Mouse (Mus musculus): Measurements from ENCODE around the gene Gm20388. TPM values are rescaled to one million over a fixed set of nuclear protein-coding genes. Genes with fewer than 3 reads are reported as not detected.

Gene Gm20388
- total and polyA plus RNA-seq, 2 experiments from 2014 or later: 17.3 TPM; not detected in 1

DNA sequence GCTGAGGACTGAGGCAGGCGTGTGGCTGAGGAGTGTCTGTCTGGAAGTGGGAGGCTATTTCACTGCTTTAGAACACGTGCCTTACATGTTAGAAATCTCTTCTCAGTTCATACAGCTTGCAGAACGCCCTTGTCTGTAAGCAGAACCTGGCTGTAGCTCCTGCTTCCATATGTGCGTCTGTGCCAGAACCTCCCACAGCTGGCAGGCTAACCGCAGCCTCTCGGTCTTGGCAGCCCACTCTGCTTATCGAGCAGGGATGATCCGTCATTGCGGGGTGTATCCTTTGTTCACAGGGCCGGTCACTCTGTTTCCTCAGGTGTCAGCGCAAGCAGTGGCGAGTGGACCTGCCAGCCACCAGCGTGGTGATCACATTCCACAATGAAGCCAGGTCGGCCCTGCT, 4412.7 kb downstream of the Gm20388 start:
- Histone ChIP-seq H3K4me1 (ENCODE audit: control insufficient read depth, insufficient read depth) (peaks cover 8% of the 10 kb centered on the region), H3K9me3 (replicated peaks; ENCODE audit: control insufficient read depth, low read length) (no peaks in the 10 kb centered on the region), H3K27ac (ENCODE audit: low read depth) (no peak overlapping the region), H3K27me3 (ENCODE audit: control insufficient read depth, insufficient read depth, low read length) (no peaks in the 10 kb centered on the region), H3K4me2 (ENCODE audit: low read depth, low read length) (no peak overlapping the region), H3K4me3 (ENCODE audit: low read depth, low read length) (no peak overlapping the region), H3K9ac (replicated peaks; ENCODE audit: low read depth, low read length) (no peak overlapping the region), H3K36me3 (replicated peaks; ENCODE audit: control insufficient read depth, insufficient read depth, low read length) (peaks cover 52% of the 10 kb centered on the region)
- TF ChIP-seq EP300 (IDR thresholded peaks at IDR 0.05; ENCODE audit: low read depth) (no peak), CTCF (IDR thresholded peaks at IDR 0.05; ENCODE audit: low read depth) (no peak)
- ATAC-seq (ENCODE audit: insufficient read depth, low read depth) (no peak), DNase-seq (ENCODE audit: low spot score) (no peak)
- 90% methylated on average over 14 of the region's 14 CpGs for WGBS

DNA sequence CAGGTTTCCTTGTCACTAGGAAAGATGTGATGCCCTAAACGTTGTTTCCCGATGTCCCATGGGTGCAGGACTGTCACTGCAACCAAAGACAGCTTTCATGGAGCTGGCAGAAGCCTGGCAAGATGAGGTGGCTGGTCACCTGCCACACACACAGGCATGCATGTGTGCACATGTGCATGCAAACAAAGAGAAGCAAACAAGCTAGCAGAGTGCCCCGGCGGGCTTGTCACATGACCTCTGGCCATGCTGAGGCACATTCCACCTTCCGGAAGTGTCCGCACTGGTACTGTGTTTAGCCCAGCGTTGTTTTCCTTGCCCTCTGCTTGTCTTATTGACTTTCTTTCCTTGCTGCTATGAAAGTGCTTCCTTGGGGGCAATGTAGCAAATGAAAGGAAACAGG, 4417.6 kb downstream of the Gm20388 start:
- Histone ChIP-seq H3K4me1 (ENCODE audit: control insufficient read depth, insufficient read depth) (0 out of 2 replicates have a peak, but pooled peaks cover 3% of the 10 kb centered on the region), H3K27ac (ENCODE audit: low read depth) (no peak overlapping the region), H3K9me3 (replicated peaks; ENCODE audit: control insufficient read depth, low read length) (no peaks in the 10 kb centered on the region), H3K36me3 (replicated peaks; ENCODE audit: control insufficient read depth, insufficient read depth, low read length) (peaks cover 79% of the 10 kb centered on the region), H3K9ac (replicated peaks; ENCODE audit: low read depth, low read length) (no peak overlapping the region), H3K27me3 (ENCODE audit: control insufficient read depth, insufficient read depth, low read length) (no peaks in the 10 kb centered on the region), H3K4me2 (ENCODE audit: low read depth, low read length) (no peak overlapping the region), H3K4me3 (ENCODE audit: low read depth, low read length) (no peak overlapping the region)
- 80% methylated on average over 7 of the region's 7 CpGs for WGBS
- no peak for TF ChIP-seq EP300 (IDR thresholded peaks at IDR 0.05; ENCODE audit: low read depth)
- no peak for TF ChIP-seq CTCF (IDR thresholded peaks at IDR 0.05; ENCODE audit: low read depth)
- ATAC-seq (ENCODE audit: insufficient read depth, low read depth) (no peak), DNase-seq (ENCODE audit: low spot score) (no peak)

DNA sequence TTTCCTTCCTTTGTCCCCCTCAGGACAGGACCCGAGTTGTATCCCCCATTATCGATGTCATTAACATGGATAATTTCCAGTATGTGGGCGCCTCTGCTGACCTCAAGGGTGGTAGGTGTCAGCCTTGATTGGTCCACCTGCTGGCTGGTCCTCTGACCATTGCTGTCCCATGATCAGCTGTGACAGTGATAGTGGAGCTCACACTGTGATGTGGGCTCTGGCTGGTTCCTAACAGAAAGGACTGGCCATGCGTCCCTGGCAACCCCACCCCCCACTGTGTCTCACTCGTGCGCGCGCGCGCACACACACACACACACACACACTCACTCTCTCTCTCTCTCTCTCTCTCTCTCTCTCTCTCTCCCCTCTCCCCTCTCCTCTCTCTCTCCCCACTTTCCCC, 4419.0 kb downstream of the Gm20388 start:
- H3K27ac ChIP-seq (ENCODE audit: low read depth): no peak overlapping the region
- DNase-seq (ENCODE audit: low spot score) (no peak), ATAC-seq (ENCODE audit: insufficient read depth, low read depth) (no peak)
- no peak overlapping the region for H3K4me3 ChIP-seq (ENCODE audit: low read depth, low read length)
- WGBS: 80% methylated on average over 10 of the region's 10 CpGs
- H3K9me3 ChIP-seq (replicated peaks; ENCODE audit: control insufficient read depth, low read length): no peaks in the 10 kb centered on the region
- no peak overlapping the region for H3K4me2 ChIP-seq (ENCODE audit: low read depth, low read length)
- TF ChIP-seq CTCF (IDR thresholded peaks at IDR 0.05; ENCODE audit: low read depth) (no peak), EP300 (IDR thresholded peaks at IDR 0.05; ENCODE audit: low read depth) (no peak)
- no peak overlapping the region for H3K9ac ChIP-seq (replicated peaks; ENCODE audit: low read depth, low read length)
- no peaks in the 10 kb centered on the region for H3K27me3 ChIP-seq (ENCODE audit: control insufficient read depth, insufficient read depth, low read length)
- H3K36me3 ChIP-seq (replicated peaks; ENCODE audit: control insufficient read depth, insufficient read depth, low read length): peaks cover 80% of the 10 kb centered on the region
- H3K4me1 ChIP-seq (ENCODE audit: control insufficient read depth, insufficient read depth): 0 out of 2 replicates have a peak, but pooled peaks cover 3% of the 10 kb centered on the region

DNA sequence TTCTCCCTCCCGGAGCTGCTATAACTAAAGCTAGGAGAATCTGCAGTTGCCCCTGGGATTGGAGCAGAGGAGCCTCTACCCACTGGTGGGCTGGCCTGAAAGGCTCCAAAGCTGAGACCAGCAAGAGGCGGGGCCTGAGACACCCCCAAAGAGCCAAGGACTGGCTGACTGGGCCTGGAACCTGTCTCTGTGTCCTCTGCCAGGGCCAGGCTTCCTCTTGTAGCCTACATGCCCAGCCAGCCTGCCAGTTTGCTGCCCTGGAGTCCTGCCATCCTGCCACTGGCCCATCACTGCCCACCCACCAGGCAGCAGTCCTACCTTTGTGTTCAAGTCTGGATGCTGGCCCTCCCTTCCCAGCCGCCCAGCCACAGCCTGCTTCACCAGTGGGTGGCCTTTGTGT, 4419.8 kb downstream of the Gm20388 start:
- Histone ChIP-seq H3K9ac (replicated peaks; ENCODE audit: low read depth, low read length) (no peak overlapping the region), H3K9me3 (replicated peaks; ENCODE audit: control insufficient read depth, low read length) (no peaks in the 10 kb centered on the region), H3K36me3 (replicated peaks; ENCODE audit: control insufficient read depth, insufficient read depth, low read length) (peaks cover 80% of the 10 kb centered on the region), H3K4me3 (ENCODE audit: low read depth, low read length) (no peak overlapping the region), H3K27ac (ENCODE audit: low read depth) (no peak overlapping the region), H3K4me1 (ENCODE audit: control insufficient read depth, insufficient read depth) (0 out of 2 replicates have a peak, but pooled peaks cover 3% of the 10 kb centered on the region), H3K4me2 (ENCODE audit: low read depth, low read length) (no peak overlapping the region), H3K27me3 (ENCODE audit: control insufficient read depth, insufficient read depth, low read length) (no peaks in the 10 kb centered on the region)
- TF ChIP-seq CTCF (IDR thresholded peaks at IDR 0.05; ENCODE audit: low read depth) (no peak), EP300 (IDR thresholded peaks at IDR 0.05; ENCODE audit: low read depth) (no peak)
- no peak for ATAC-seq (ENCODE audit: insufficient read depth, low read depth)
- DNase-seq (ENCODE audit: low spot score): no peak
- 95% methylated on average over 2 of the region's 3 CpGs for WGBS

DNA sequence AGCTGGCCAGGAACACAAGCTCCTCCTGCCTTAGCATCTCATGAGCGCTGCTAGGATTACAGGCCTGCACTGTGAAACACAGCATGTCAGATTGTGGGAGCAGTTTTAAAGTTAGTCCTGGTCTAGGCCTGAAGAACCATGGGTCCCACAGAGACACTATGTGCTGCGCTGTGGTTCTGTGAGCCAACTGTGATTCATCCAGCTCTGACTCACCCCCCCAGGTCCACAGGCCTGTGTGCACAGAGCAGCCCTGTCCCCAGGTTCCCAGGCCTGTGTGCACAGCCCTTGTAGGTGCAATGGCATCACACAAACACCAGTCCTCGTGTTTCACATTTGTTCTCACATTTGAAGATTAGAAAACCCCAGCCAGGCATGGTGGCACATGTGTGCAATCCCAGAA, 4420.5 kb downstream of the Gm20388 start:
- Histone ChIP-seq H3K27me3 (ENCODE audit: control insufficient read depth, insufficient read depth, low read length) (no peaks in the 10 kb centered on the region), H3K36me3 (replicated peaks; ENCODE audit: control insufficient read depth, insufficient read depth, low read length) (peaks cover 80% of the 10 kb centered on the region), H3K4me1 (ENCODE audit: control insufficient read depth, insufficient read depth) (0 out of 2 replicates have a peak, but pooled peaks cover 3% of the 10 kb centered on the region), H3K4me3 (ENCODE audit: low read depth, low read length) (no peak overlapping the region), H3K4me2 (ENCODE audit: low read depth, low read length) (no peak overlapping the region), H3K9ac (replicated peaks; ENCODE audit: low read depth, low read length) (no peak overlapping the region), H3K9me3 (replicated peaks; ENCODE audit: control insufficient read depth, low read length) (no peaks in the 10 kb centered on the region), H3K27ac (ENCODE audit: low read depth) (no peak overlapping the region)
- no peak for DNase-seq (ENCODE audit: low spot score)
- 89% methylated on average over 3 of the region's 3 CpGs for WGBS
- TF ChIP-seq EP300 (IDR thresholded peaks at IDR 0.05; ENCODE audit: low read depth): no peak
- no peak for TF ChIP-seq CTCF (IDR thresholded peaks at IDR 0.05; ENCODE audit: low read depth)
- ATAC-seq (ENCODE audit: insufficient read depth, low read depth): no peak

DNA sequence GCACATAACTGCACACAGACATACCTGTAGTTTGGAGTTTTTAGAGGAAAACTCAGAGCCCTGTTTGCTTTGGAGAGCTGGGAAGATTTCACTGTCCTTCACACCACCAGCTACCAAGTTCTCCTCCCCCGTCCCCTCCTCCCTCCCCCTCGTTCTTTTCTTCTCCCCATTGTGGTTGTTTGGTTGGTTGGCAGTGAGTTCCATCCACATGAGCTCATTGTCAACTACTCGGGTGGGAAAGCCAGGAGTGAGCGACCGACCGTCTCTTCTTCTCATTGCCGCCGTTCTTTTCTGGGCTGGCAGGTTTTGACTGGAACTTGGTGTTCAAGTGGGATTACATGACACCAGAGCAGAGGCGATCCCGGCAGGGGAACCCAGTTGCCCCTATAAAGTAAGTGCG, 4421.1 kb downstream of the Gm20388 start:
- 59% methylated on average over 11 of the region's 11 CpGs for WGBS
- Histone ChIP-seq H3K27ac (ENCODE audit: low read depth) (no peak overlapping the region), H3K4me2 (ENCODE audit: low read depth, low read length) (no peak overlapping the region), H3K36me3 (replicated peaks; ENCODE audit: control insufficient read depth, insufficient read depth, low read length) (peaks cover 80% of the 10 kb centered on the region), H3K9ac (replicated peaks; ENCODE audit: low read depth, low read length) (no peak overlapping the region), H3K4me3 (ENCODE audit: low read depth, low read length) (no peak overlapping the region), H3K4me1 (ENCODE audit: control insufficient read depth, insufficient read depth) (0 out of 2 replicates have a peak, but pooled peaks cover 3% of the 10 kb centered on the region), H3K9me3 (replicated peaks; ENCODE audit: control insufficient read depth, low read length) (no peaks in the 10 kb centered on the region), H3K27me3 (ENCODE audit: control insufficient read depth, insufficient read depth, low read length) (no peaks in the 10 kb centered on the region)
- TF ChIP-seq CTCF (IDR thresholded peaks at IDR 0.05; ENCODE audit: low read depth): no peak
- no peak for TF ChIP-seq EP300 (IDR thresholded peaks at IDR 0.05; ENCODE audit: low read depth)
- ATAC-seq (ENCODE audit: insufficient read depth, low read depth) (no peak), DNase-seq (ENCODE audit: low spot score) (no peak)
